Mouse (Mus musculus) left cerebral cortex, adult 11 months (tissue): ENCODE measurements around the gene Olfr885.

Experiments
- DNase-seq: peaks from one replicate; pipeline ENCODE4 v3.0.0; 2022; ENCODE audit warnings: low spot score

Olfr885 gene

GRCm38 (mm10) chr9:38061022-38061421 is at the start of gene Olfr885:
Gene Olfr885, plus strand, starts transcription at chr9:38061322.
- DNase-seq = no peak

- DNase-seq = no peak
These were observed 35.6 kb upstream of the Olfr885 start, which contains the start of gene Olfr883 for GRCm38 (mm10) chr9:38025508-38025907. Gene Olfr883, plus strand, starts transcription at chr9:38025808.

GRCm38 (mm10) chr9:38046255-38046654 is 14.9 kb upstream of the Olfr885 start, which contains the start of gene Olfr884:
Gene Olfr884, plus strand, starts transcription at chr9:38046555.
- DNase-seq = no peak

GRCm38 (mm10) chr9:38083772-38084171 is 22.6 kb downstream of the Olfr885 start, which contains the start of gene Olfr887:
Gene Olfr887, plus strand, starts transcription at chr9:38084072.
- DNase-seq = no peak

GRCm38 (mm10) chr9:38107828-38108227 is 46.7 kb downstream of the Olfr885 start, which contains the start of gene Olfr888:
Gene Olfr888, plus strand, starts transcription at chr9:38108128.
- no peak for DNase-seq
